Mouse (Mus musculus) C2C12 (cell line): ENCODE results near the gene Zdhhc1.

Source experiments
- CEBPB ChIP-seq: IDR thresholded peaks from one replicate; pipeline ENCODE4 v1.6.1; 2011; ENCODE audit warnings: low read depth, mild to moderate bottlenecking, control low read depth, moderate library complexity
- CTCF ChIP-seq: IDR thresholded peaks from one replicate; pipeline ENCODE4 v1.5.1; 2011; ENCODE audit not compliant: control insufficient read depth, insufficient read depth, insufficient read length
- FOSL1 ChIP-seq: IDR thresholded peaks from one replicate; pipeline ENCODE4 v1.8.0; 2011; ENCODE audit warnings: mild to moderate bottlenecking, low read length; ENCODE audit not compliant: poor library complexity, insufficient read depth, severe bottlenecking
- MAX ChIP-seq: IDR thresholded peaks from one replicate; pipeline ENCODE4 v1.6.1; 2011; ENCODE audit warnings: mild to moderate bottlenecking, control low read depth
- MYOG ChIP-seq: IDR thresholded peaks from one replicate; pipeline ENCODE4 v1.6.1; 2011; ENCODE audit not compliant: control insufficient read depth, insufficient read length; ENCODE audit errors: extremely low read depth
- USF1 ChIP-seq: IDR thresholded peaks from one replicate; pipeline ENCODE4 v1.6.1; 2011; ENCODE audit warnings: low read depth, mild to moderate bottlenecking, control low read depth, moderate library complexity

GRCm38 (mm10) chr8:105508758-105509157, 12.1 kb upstream of the Zdhhc1 start:
- TF ChIP-seq CTCF (no peak), MAX (no peak), CEBPB (no peak), USF1 (no peak), MYOG (no peak), FOSL1 (no peak)
